ENCODE assay signal across 29 mouse cellular contexts in genomic region chr10:94433901-94434300, GRCm38 (mm10).
DNase-seq lines count a peak whose midpoint lies in the region; ATAC-seq and TF ChIP-seq lines count a peak whose summit lies in the region.
"Had no signal": no experiment of that assay in that cellular context is flagged by ENCODE, and none has a peak within 500 bp of the region (broad histone marks: within the 10 kb centered on the region; RNA-seq: fewer than 3 reads in every experiment).

No protein-coding gene starts in this region.

- H3K4me1 ChIP-seq in neural tube, embryonic 13.5 days (replicated peaks), result peaks cover 10% of the 10 kb centered on the region
- H3K4me1 ChIP-seq in neural tube, embryonic 15.5 days, result peaks cover 5% of the 10 kb centered on the region; the same call in 1 of the 2 replicates
- H3K4me1 ChIP-seq in hindbrain, embryonic 13.5 days (replicated peaks), result 0 out of 2 replicates have a peak, but pooled peaks cover 4% of the 10 kb centered on the region
- H3K4me1 ChIP-seq: embryonic facial prominence, embryonic 10.5 days; embryonic facial prominence, embryonic 13.5 days; forebrain, embryonic 13.5 days had no signal

- H3K4me2 ChIP-seq in neural tube, embryonic 13.5 days, result 0 out of 2 replicates have a peak overlapping the region, but pooled peaks have one; percentile 4
- no peak overlapping the region for H3K4me2 ChIP-seq in neural tube, embryonic 15.5 days
- H3K4me2 ChIP-seq in hindbrain, embryonic 13.5 days, result no peak overlapping the region
- H3K4me2 ChIP-seq: embryonic facial prominence, embryonic 13.5 days; forebrain, embryonic 13.5 days; heart, embryonic 13.5 days; hindbrain, embryonic 15.5 days had no signal

- TF ChIP-seq POLR2A in brain, embryonic 14.5 days (IDR thresholded peaks at IDR 0.05; ENCODE audit: borderline replicate concordance, extremely low read depth, insufficient read depth, insufficient read length, poor library complexity, severe bottlenecking), result no peak

- no peak for ATAC-seq in neural tube, embryonic 13.5 days (ENCODE audit: low read depth)
- no peak for ATAC-seq in neural tube, embryonic 15.5 days (ENCODE audit: low FRiP score)
- no peak for ATAC-seq in hindbrain, embryonic 13.5 days (ENCODE audit: low FRiP score)
- ATAC-seq: forebrain, embryonic 13.5 days; forebrain, embryonic 16.5 days; Patski had no signal

- no peaks in the 10 kb centered on the region for H3K36me3 ChIP-seq in neural tube, embryonic 13.5 days
- no peaks in the 10 kb centered on the region for H3K36me3 ChIP-seq in neural tube, embryonic 15.5 days
- no peaks in the 10 kb centered on the region for H3K36me3 ChIP-seq in hindbrain, embryonic 13.5 days
- H3K36me3 ChIP-seq: embryonic facial prominence, embryonic 10.5 days; embryonic facial prominence, embryonic 13.5 days; forebrain, embryonic 10.5 days; G1E; heart, embryonic 10.5 days; heart, embryonic 13.5 days; hindbrain, embryonic 15.5 days had no signal

- no peak overlapping the region for H3K9ac ChIP-seq in neural tube, embryonic 13.5 days
- H3K9ac ChIP-seq in neural tube, embryonic 15.5 days (replicated peaks), result no peak overlapping the region
- no peak overlapping the region for H3K9ac ChIP-seq in hindbrain, embryonic 13.5 days
- H3K9ac ChIP-seq: embryonic facial prominence, embryonic 13.5 days; forebrain, embryonic 13.5 days; heart, embryonic 13.5 days; hindbrain, embryonic 15.5 days had no signal

- H3K4me3 ChIP-seq in neural tube, embryonic 13.5 days, result no peak overlapping the region
- H3K4me3 ChIP-seq in neural tube, embryonic 15.5 days (replicated peaks), result no peak overlapping the region
- no peak overlapping the region for H3K4me3 ChIP-seq in hindbrain, embryonic 13.5 days
- H3K4me3 ChIP-seq: embryonic facial prominence, embryonic 10.5 days; embryonic facial prominence, embryonic 13.5 days; forebrain, embryonic 10.5 days; forebrain, embryonic 13.5 days; heart, embryonic 10.5 days; heart, embryonic 13.5 days; hindbrain, embryonic 15.5 days had no signal

- H3K27me3 ChIP-seq in neural tube, embryonic 13.5 days, result no peaks in the 10 kb centered on the region
- no peaks in the 10 kb centered on the region for H3K27me3 ChIP-seq in neural tube, embryonic 15.5 days (replicated peaks)
- H3K27me3 ChIP-seq in hindbrain, embryonic 13.5 days, result no peaks in the 10 kb centered on the region
- H3K27me3 ChIP-seq: CH12.LX; embryonic facial prominence, embryonic 13.5 days; forebrain, embryonic 13.5 days; heart, embryonic 13.5 days; hindbrain, embryonic 15.5 days; Patski had no signal

- DNase-seq in heart, adult 11 months, result peak; percentile 82
- no peak for DNase-seq in heart, adult 8-10 months (ENCODE audit: low spot score)
- DNase-seq in neural tube, embryonic 10.5 days (ENCODE audit: extremely low spot score, low spot score), result no peak
- peak; percentile 59 for DNase-seq in brain, embryonic 14.5 days (ENCODE audit: low read depth)
- DNase-seq: adrenal gland, postnatal 10 days; adrenal gland, postnatal 36 days; B cell, adult 2 months; cerebellum, adult 11-12 months; cerebellum, adult 8-10 months; cerebellum, postnatal 10 days; cerebellum, postnatal 36 days; embryo, embryonic 11 days; gastrocnemius, postnatal 14 days; heart, postnatal 14 days; heart, postnatal 4 days had no signal

- H3K27ac ChIP-seq in neural tube, embryonic 13.5 days (replicated peaks), result 0 out of 2 replicates have a peak overlapping the region, but pooled peaks have one; percentile 9
- 0 out of 2 replicates have a peak overlapping the region, but pooled peaks have one; percentile 15 for H3K27ac ChIP-seq in neural tube, embryonic 15.5 days (replicated peaks)
- no peak overlapping the region for H3K27ac ChIP-seq in hindbrain, embryonic 13.5 days
- H3K27ac ChIP-seq: embryonic facial prominence, embryonic 10.5 days; embryonic facial prominence, embryonic 13.5 days; forebrain, embryonic 10.5 days; forebrain, embryonic 13.5 days; heart, embryonic 10.5 days; heart, embryonic 13.5 days; hindbrain, embryonic 15.5 days had no signal

- WGBS in neural tube, embryonic 13.5 days, result 52% methylated on average over 7 of the region's 7 CpGs
- 37% methylated on average over 7 of the region's 7 CpGs for WGBS in neural tube, embryonic 15.5 days
- 40% methylated on average over 7 of the region's 7 CpGs for WGBS in hindbrain, embryonic 13.5 days

- TF ChIP-seq CTCF in brain, embryonic 14.5 days (IDR thresholded peaks at IDR 0.05; ENCODE audit: borderline replicate concordance, extremely low read depth, insufficient read depth, insufficient read length), result no peak

- H3K9me3 ChIP-seq in neural tube, embryonic 13.5 days, result no peaks in the 10 kb centered on the region
- no peaks in the 10 kb centered on the region for H3K9me3 ChIP-seq in neural tube, embryonic 15.5 days (replicated peaks)
- no peaks in the 10 kb centered on the region for H3K9me3 ChIP-seq in hindbrain, embryonic 13.5 days
- H3K9me3 ChIP-seq: embryonic facial prominence, embryonic 10.5 days; embryonic facial prominence, embryonic 13.5 days; forebrain, embryonic 10.5 days; forebrain, embryonic 13.5 days; G1E; heart, embryonic 10.5 days; heart, embryonic 13.5 days; hindbrain, embryonic 15.5 days had no signal

Comparison
In these comparisons a context has a peak if more than half of its experiments do, and no peak if none do; other contexts are left out.
1. DNase-seq: peak in heart, adult 11 months (single experiment) and brain, embryonic 14.5 days (single experiment); none in heart, adult 8-10 months (single experiment) and neural tube, embryonic 10.5 days (single experiment).